Mouse (Mus musculus): ENCODE data around the gene Mier1. TPM values are rescaled to one million over a fixed set of nuclear protein-coding genes. Genes with fewer than 3 reads are reported as not detected.

Gene Mier1
- total and polyA plus RNA-seq, 3 experiments, result 7.0 to 36.9 (median 32.0) TPM

GRCm38 (mm10) chr4:103180300-103180888, 66.2 kb downstream of the Mier1 start:
- H3K27ac ChIP-seq, result no peak overlapping the region
- H3K9ac ChIP-seq (ENCODE audit: low read depth, low read length), result no peak overlapping the region
- peaks cover 8% of the 10 kb centered on the region for H3K4me1 ChIP-seq (ENCODE audit: control insufficient read depth, insufficient read depth, low read length)
- TF ChIP-seq POLR2A (IDR thresholded peaks at IDR 0.05; ENCODE audit: insufficient read depth, low read depth, low read length) (no peak), EP300 (IDR thresholded peaks at IDR 0.05; ENCODE audit: insufficient read depth, low read depth, low read length) (no peak), CTCF (IDR thresholded peaks at IDR 0.05) (no peak)
- no peaks in the 10 kb centered on the region for H3K79me2 ChIP-seq (replicated peaks; ENCODE audit: control insufficient read depth, insufficient read depth, low read length)
- 89% methylated on average over 8 of the region's 8 CpGs for WGBS
- peak in 1 of 2 experiments; percentile 4 for DNase-seq
- no peak overlapping the region for H3K4me3 ChIP-seq
- intact Hi-C loops (cut with DNase I), result no loop called here
- H3K27me3 ChIP-seq (ENCODE audit: control insufficient read depth, insufficient read depth, low read length), result no peaks in the 10 kb centered on the region
- H3K36me3 ChIP-seq (ENCODE audit: control insufficient read depth, insufficient read depth, low read length), result no peaks in the 10 kb centered on the region

- Histone ChIP-seq H3K9ac (ENCODE audit: low read depth, low read length) (no peak overlapping the region), H3K27ac (no peak overlapping the region), H3K4me3 (no peak overlapping the region), H3K36me3 (ENCODE audit: control insufficient read depth, insufficient read depth, low read length) (peaks cover 7% of the 10 kb centered on the region), H3K79me2 (replicated peaks; ENCODE audit: control insufficient read depth, insufficient read depth, low read length) (no peaks in the 10 kb centered on the region), H3K27me3 (ENCODE audit: control insufficient read depth, insufficient read depth, low read length) (no peaks in the 10 kb centered on the region), H3K4me1 (ENCODE audit: control insufficient read depth, insufficient read depth, low read length) (no peaks in the 10 kb centered on the region; the same call in 1 of the 2 replicates)
- TF ChIP-seq EP300 (IDR thresholded peaks at IDR 0.05; ENCODE audit: insufficient read depth, low read depth, low read length) (no peak), CTCF (IDR thresholded peaks at IDR 0.05) (no peak), POLR2A (IDR thresholded peaks at IDR 0.05; ENCODE audit: insufficient read depth, low read depth, low read length) (no peak)
- DNase-seq, result peak in 1 of 2 experiments; percentile 5
- intact Hi-C loops (cut with DNase I), result no loop called here
- WGBS, result 84% methylated on average over 8 of the region's 8 CpGs
These were observed 74.8 kb downstream of the Mier1 start for GRCm38 (mm10) chr4:103188786-103189640.

- H3K4me1 ChIP-seq (ENCODE audit: control insufficient read depth, insufficient read depth, low read length), result no peaks in the 10 kb centered on the region; the same call in 1 of the 2 replicates
- intact Hi-C loops (cut with DNase I), result no loop called here
- no peaks in the 10 kb centered on the region for H3K27me3 ChIP-seq (ENCODE audit: control insufficient read depth, insufficient read depth, low read length)
- no peaks in the 10 kb centered on the region for H3K79me2 ChIP-seq (replicated peaks; ENCODE audit: control insufficient read depth, insufficient read depth, low read length)
- H3K27ac ChIP-seq, result no peak overlapping the region; the same call in 1 of the 2 replicates
- peaks cover 13% of the 10 kb centered on the region for H3K36me3 ChIP-seq (ENCODE audit: control insufficient read depth, insufficient read depth, low read length)
- 82% methylated on average over 2 of the region's 2 CpGs for WGBS
- H3K9ac ChIP-seq (ENCODE audit: low read depth, low read length), result no peak overlapping the region
- TF ChIP-seq CTCF (IDR thresholded peaks at IDR 0.05) (peak; percentile 38), POLR2A (IDR thresholded peaks at IDR 0.05; ENCODE audit: insufficient read depth, low read depth, low read length) (no peak)
- peak in 1 of 2 experiments; percentile 3 for DNase-seq
- H3K4me3 ChIP-seq, result no peak overlapping the region
These were observed 78.2 kb downstream of the Mier1 start for GRCm38 (mm10) chr4:103192421-103192820.

DNA sequence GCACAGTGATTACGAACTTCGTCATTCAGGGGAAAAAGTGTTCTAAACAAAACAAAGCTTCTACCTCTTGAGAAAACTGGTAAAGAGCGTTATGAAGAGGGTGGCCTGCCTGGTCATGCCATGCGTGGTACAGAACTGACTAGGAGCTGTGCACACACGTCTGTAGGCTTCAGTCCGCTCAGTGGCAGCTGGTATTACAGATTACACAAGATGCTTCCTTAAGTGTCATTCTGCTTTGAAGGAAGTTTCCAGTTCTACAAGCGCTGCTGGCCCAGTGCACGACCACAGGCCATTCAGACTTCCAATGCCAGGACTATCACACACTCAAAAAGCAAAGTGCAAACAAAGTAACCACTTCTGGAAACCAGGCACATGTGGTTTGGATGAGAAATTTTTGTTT, 83.2 kb downstream of the Mier1 start:
- Histone ChIP-seq H3K79me2 (replicated peaks; ENCODE audit: control insufficient read depth, insufficient read depth, low read length) (no peaks in the 10 kb centered on the region), H3K4me1 (ENCODE audit: control insufficient read depth, insufficient read depth, low read length) (no peaks in the 10 kb centered on the region; the same call in 1 of the 2 replicates), H3K27ac (no peak overlapping the region), H3K36me3 (ENCODE audit: control insufficient read depth, insufficient read depth, low read length) (peaks cover 6% of the 10 kb centered on the region), H3K9ac (ENCODE audit: low read depth, low read length) (no peak overlapping the region), H3K27me3 (ENCODE audit: control insufficient read depth, insufficient read depth, low read length) (no peaks in the 10 kb centered on the region), H3K4me3 (no peak overlapping the region)
- no peak for DNase-seq
- intact Hi-C loops (cut with DNase I), result no loop called here
- WGBS, result 85% methylated on average over 8 of the region's 8 CpGs
- TF ChIP-seq POLR2A (IDR thresholded peaks at IDR 0.05; ENCODE audit: insufficient read depth, low read depth, low read length) (no peak), EP300 (IDR thresholded peaks at IDR 0.05; ENCODE audit: insufficient read depth, low read depth, low read length) (no peak), CTCF (IDR thresholded peaks at IDR 0.05) (no peak)

GRCm38 (mm10) chr4:103199086-103199485, 84.9 kb downstream of the Mier1 start:
- intact Hi-C loops (cut with DNase I), result no loop called here
- 76% methylated on average over 4 of the region's 4 CpGs for WGBS
- Histone ChIP-seq H3K27ac (no peak overlapping the region), H3K4me3 (no peak overlapping the region), H3K36me3 (ENCODE audit: control insufficient read depth, insufficient read depth, low read length) (peaks cover 6% of the 10 kb centered on the region), H3K9ac (ENCODE audit: low read depth, low read length) (no peak overlapping the region), H3K4me1 (ENCODE audit: control insufficient read depth, insufficient read depth, low read length) (no peaks in the 10 kb centered on the region; the same call in 1 of the 2 replicates), H3K27me3 (ENCODE audit: control insufficient read depth, insufficient read depth, low read length) (no peaks in the 10 kb centered on the region), H3K79me2 (replicated peaks; ENCODE audit: control insufficient read depth, insufficient read depth, low read length) (no peaks in the 10 kb centered on the region)
- no peak for DNase-seq
- TF ChIP-seq EP300 (IDR thresholded peaks at IDR 0.05; ENCODE audit: insufficient read depth, low read depth, low read length) (no peak), POLR2A (IDR thresholded peaks at IDR 0.05; ENCODE audit: insufficient read depth, low read depth, low read length) (no peak), CTCF (IDR thresholded peaks at IDR 0.05) (no peak)

- intact Hi-C loops (cut with DNase I), result no loop called here
- TF ChIP-seq CTCF (IDR thresholded peaks at IDR 0.05) (no peak), POLR2A (IDR thresholded peaks at IDR 0.05; ENCODE audit: insufficient read depth, low read depth, low read length) (no peak), EP300 (IDR thresholded peaks at IDR 0.05; ENCODE audit: insufficient read depth, low read depth, low read length) (no peak)
- no peak overlapping the region for H3K4me3 ChIP-seq
- WGBS, result 71% methylated on average over 1 of the region's 1 CpGs
- no peak for DNase-seq
- no peak overlapping the region for H3K27ac ChIP-seq
- peaks cover 2% of the 10 kb centered on the region for H3K36me3 ChIP-seq (ENCODE audit: control insufficient read depth, insufficient read depth, low read length)
- no peaks in the 10 kb centered on the region for H3K27me3 ChIP-seq (ENCODE audit: control insufficient read depth, insufficient read depth, low read length)
- H3K4me1 ChIP-seq (ENCODE audit: control insufficient read depth, insufficient read depth, low read length), result no peaks in the 10 kb centered on the region
- H3K9ac ChIP-seq (ENCODE audit: low read depth, low read length), result no peak overlapping the region
- no peaks in the 10 kb centered on the region for H3K79me2 ChIP-seq (replicated peaks; ENCODE audit: control insufficient read depth, insufficient read depth, low read length)
These were observed 85.9 kb downstream of the Mier1 start for GRCm38 (mm10) chr4:103200046-103200445.
